Mouse (Mus musculus): ENCODE results near the gene Gltpd2. TPM values are rescaled to one million over a fixed set of nuclear protein-coding genes. Genes with fewer than 3 reads are reported as not detected.
"Not testable (repeated sequence)": the region's sequence is repeated elsewhere in the genome, so short reads cannot be mapped to it uniquely, and the experiment has no call there.

Gene Gltpd2
- polyA plus RNA-seq (2014; fragmentation: Nextera tagmentation; extraction: Ambion mirVana) = 0.46 and 0.83 TPM in 2 replicates

GRCm38 (mm10) chr11:70518923-70519322 is at the start of gene Gltpd2:
Gene Gltpd2 (plus strand): TSS chr11:70519196.
- Histone ChIP-seq H3K4me1 (replicated peaks; ENCODE audit: control insufficient read depth, insufficient read depth, low read length) (peaks cover 10% of the 10 kb centered on the region; the same call in 1 of the 2 replicates), H3K36me3 (ENCODE audit: control insufficient read depth, insufficient read depth, low read length) (no peaks in the 10 kb centered on the region), H3K9me3 (ENCODE audit: control insufficient read depth, low read length) (no peaks in the 10 kb centered on the region), H3K4me2 (ENCODE audit: low read length) (peak within 1 kb of the TSS; percentile 53), H3K9ac (ENCODE audit: low read length) (peak within 1 kb of the TSS; percentile 64), H3K27me3 (replicated peaks; ENCODE audit: control insufficient read depth, insufficient read depth, low read length) (no peaks in the 10 kb centered on the region), H3K4me3 (ENCODE audit: low read depth, low read length) (peak within 1 kb of the TSS; percentile 31), H3K27ac (ENCODE audit: low read depth) (peak within 1 kb of the TSS; percentile 78)
- 71% methylated on average over 10 of the region's 10 CpGs for WGBS
- ATAC-seq (replicated peaks; ENCODE audit: low FRiP score, low TSS enrichment, low read depth) (no peak), DNase-seq (ENCODE audit: low spot score) (no peak)

- WGBS = 92% methylated on average over 3 of the region's 3 CpGs
- DNase-seq (ENCODE audit: low spot score) (no peak), ATAC-seq (replicated peaks; ENCODE audit: low FRiP score, low TSS enrichment, low read depth) (no peak)
- no peak overlapping the region for H3K4me2 ChIP-seq (ENCODE audit: low read length)
- H3K4me3 ChIP-seq (ENCODE audit: low read depth, low read length) = no peak overlapping the region
- no peak overlapping the region for H3K27ac ChIP-seq (ENCODE audit: low read depth)
- H3K4me1 ChIP-seq (replicated peaks; ENCODE audit: control insufficient read depth, insufficient read depth, low read length) = peaks cover 14% of the 10 kb centered on the region
- H3K36me3 ChIP-seq (ENCODE audit: control insufficient read depth, insufficient read depth, low read length) = no peaks in the 10 kb centered on the region
- no peak overlapping the region for H3K9ac ChIP-seq (ENCODE audit: low read length)
- H3K27me3 ChIP-seq (replicated peaks; ENCODE audit: control insufficient read depth, insufficient read depth, low read length) = peaks cover 12% of the 10 kb centered on the region
- no peaks in the 10 kb centered on the region for H3K9me3 ChIP-seq (ENCODE audit: control insufficient read depth, low read length)
Measured at GRCm38 (mm10) chr11:70469764-70470163, 49.2 kb upstream of the Gltpd2 start.

GRCm38 (mm10) chr11:70472716-70473115 is 46.3 kb upstream of the Gltpd2 start:
- Histone ChIP-seq H3K27ac (ENCODE audit: low read depth) (no peak overlapping the region), H3K36me3 (ENCODE audit: control insufficient read depth, insufficient read depth, low read length) (no peaks in the 10 kb centered on the region), H3K9me3 (ENCODE audit: control insufficient read depth, low read length) (no peaks in the 10 kb centered on the region), H3K4me1 (replicated peaks; ENCODE audit: control insufficient read depth, insufficient read depth, low read length) (no peaks in the 10 kb centered on the region), H3K4me3 (ENCODE audit: low read depth, low read length) (no peak overlapping the region), H3K4me2 (ENCODE audit: low read length) (no peak overlapping the region), H3K9ac (ENCODE audit: low read length) (no peak overlapping the region), H3K27me3 (replicated peaks; ENCODE audit: control insufficient read depth, insufficient read depth, low read length) (no peaks in the 10 kb centered on the region)
- DNase-seq (ENCODE audit: low spot score) (no peak), ATAC-seq (replicated peaks; ENCODE audit: low FRiP score, low TSS enrichment, low read depth) (no peak)

DNA sequence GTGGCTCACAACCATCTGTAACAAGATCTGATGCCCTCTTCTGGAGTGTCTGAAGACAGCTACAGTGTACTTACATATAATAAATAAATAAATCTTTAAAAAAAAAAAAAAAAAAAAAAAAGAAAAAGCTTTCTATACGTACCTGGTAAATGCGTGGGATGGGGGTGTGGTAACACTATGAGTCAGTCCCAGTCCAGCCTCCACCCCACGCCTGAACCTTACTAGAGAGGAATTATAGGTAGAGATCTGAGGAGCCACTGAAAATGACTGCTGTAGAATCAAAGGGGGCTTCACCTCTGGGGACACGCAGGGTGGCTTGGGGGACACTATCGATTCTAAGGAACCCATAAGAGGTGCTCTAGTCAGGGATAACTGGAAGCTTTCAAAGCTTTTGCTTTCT is 45.7 kb upstream of the Gltpd2 start:
- H3K9me3 ChIP-seq (ENCODE audit: control insufficient read depth, low read length); H3K27ac ChIP-seq (ENCODE audit: low read depth); DNase-seq (ENCODE audit: low spot score); ATAC-seq (replicated peaks; ENCODE audit: low FRiP score, low TSS enrichment, low read depth); H3K4me1 ChIP-seq (replicated peaks; ENCODE audit: control insufficient read depth, insufficient read depth, low read length); H3K4me2 ChIP-seq (ENCODE audit: low read length); H3K36me3 ChIP-seq (ENCODE audit: control insufficient read depth, insufficient read depth, low read length); H3K4me3 ChIP-seq (ENCODE audit: low read depth, low read length); H3K9ac ChIP-seq (ENCODE audit: low read length); H3K27me3 ChIP-seq (replicated peaks; ENCODE audit: control insufficient read depth, insufficient read depth, low read length): not testable (repeated sequence)
- WGBS = 82% methylated on average over 5 of the region's 5 CpGs

- ATAC-seq (replicated peaks; ENCODE audit: low FRiP score, low TSS enrichment, low read depth) = no peak
- Histone ChIP-seq H3K27ac (ENCODE audit: low read depth) (no peak overlapping the region), H3K4me2 (ENCODE audit: low read length) (no peak overlapping the region), H3K36me3 (ENCODE audit: control insufficient read depth, insufficient read depth, low read length) (no peaks in the 10 kb centered on the region), H3K27me3 (replicated peaks; ENCODE audit: control insufficient read depth, insufficient read depth, low read length) (no peaks in the 10 kb centered on the region), H3K4me1 (replicated peaks; ENCODE audit: control insufficient read depth, insufficient read depth, low read length) (no peaks in the 10 kb centered on the region), H3K9ac (ENCODE audit: low read length) (no peak overlapping the region), H3K4me3 (ENCODE audit: low read depth, low read length) (no peak overlapping the region), H3K9me3 (ENCODE audit: control insufficient read depth, low read length) (no peaks in the 10 kb centered on the region)
- 55% methylated on average over 12 of the region's 12 CpGs for WGBS
- DNase-seq (ENCODE audit: low spot score) = no peak
Measured at GRCm38 (mm10) chr11:70474872-70475534, 44.0 kb upstream of the Gltpd2 start.

- H3K27me3 ChIP-seq (replicated peaks; ENCODE audit: control insufficient read depth, insufficient read depth, low read length) = no peaks in the 10 kb centered on the region
- DNase-seq (ENCODE audit: low spot score) (no peak), ATAC-seq (replicated peaks; ENCODE audit: low FRiP score, low TSS enrichment, low read depth) (no peak)
- WGBS = 62% methylated on average over 2 of the region's 2 CpGs
- H3K36me3 ChIP-seq (ENCODE audit: control insufficient read depth, insufficient read depth, low read length) = no peaks in the 10 kb centered on the region
- no peak overlapping the region for H3K4me3 ChIP-seq (ENCODE audit: low read depth, low read length)
- no peaks in the 10 kb centered on the region for H3K4me1 ChIP-seq (replicated peaks; ENCODE audit: control insufficient read depth, insufficient read depth, low read length)
- no peaks in the 10 kb centered on the region for H3K9me3 ChIP-seq (ENCODE audit: control insufficient read depth, low read length)
- H3K9ac ChIP-seq (ENCODE audit: low read length) = no peak overlapping the region
- no peak overlapping the region for H3K27ac ChIP-seq (ENCODE audit: low read depth)
- no peak overlapping the region for H3K4me2 ChIP-seq (ENCODE audit: low read length)
Measured at GRCm38 (mm10) chr11:70485498-70485897, 33.5 kb upstream of the Gltpd2 start.

- Histone ChIP-seq H3K9ac (ENCODE audit: low read length) (no peak overlapping the region), H3K27me3 (replicated peaks; ENCODE audit: control insufficient read depth, insufficient read depth, low read length) (no peaks in the 10 kb centered on the region), H3K9me3 (ENCODE audit: control insufficient read depth, low read length) (no peaks in the 10 kb centered on the region), H3K4me1 (replicated peaks; ENCODE audit: control insufficient read depth, insufficient read depth, low read length) (no peaks in the 10 kb centered on the region), H3K4me2 (ENCODE audit: low read length) (no peak overlapping the region), H3K27ac (ENCODE audit: low read depth) (no peak overlapping the region), H3K36me3 (ENCODE audit: control insufficient read depth, insufficient read depth, low read length) (no peaks in the 10 kb centered on the region), H3K4me3 (ENCODE audit: low read depth, low read length) (no peak overlapping the region)
- DNase-seq (ENCODE audit: low spot score) = no peak
- ATAC-seq (replicated peaks; ENCODE audit: low FRiP score, low TSS enrichment, low read depth) = no peak
- 46% methylated on average over 4 of the region's 4 CpGs for WGBS
Measured at GRCm38 (mm10) chr11:70487816-70488215, 31.2 kb upstream of the Gltpd2 start.

- 86% methylated on average over 3 of the region's 3 CpGs for WGBS
- Histone ChIP-seq H3K27me3 (replicated peaks; ENCODE audit: control insufficient read depth, insufficient read depth, low read length) (no peaks in the 10 kb centered on the region), H3K4me1 (replicated peaks; ENCODE audit: control insufficient read depth, insufficient read depth, low read length) (no peaks in the 10 kb centered on the region), H3K9me3 (ENCODE audit: control insufficient read depth, low read length) (no peaks in the 10 kb centered on the region), H3K36me3 (ENCODE audit: control insufficient read depth, insufficient read depth, low read length) (no peaks in the 10 kb centered on the region), H3K4me3 (ENCODE audit: low read depth, low read length) (no peak overlapping the region), H3K9ac (ENCODE audit: low read length) (no peak overlapping the region), H3K27ac (ENCODE audit: low read depth) (no peak overlapping the region), H3K4me2 (ENCODE audit: low read length) (no peak overlapping the region)
- no peak for DNase-seq (ENCODE audit: low spot score)
- ATAC-seq (replicated peaks; ENCODE audit: low FRiP score, low TSS enrichment, low read depth) = no peak
Measured at GRCm38 (mm10) chr11:70489138-70489537, 29.9 kb upstream of the Gltpd2 start.

DNA sequence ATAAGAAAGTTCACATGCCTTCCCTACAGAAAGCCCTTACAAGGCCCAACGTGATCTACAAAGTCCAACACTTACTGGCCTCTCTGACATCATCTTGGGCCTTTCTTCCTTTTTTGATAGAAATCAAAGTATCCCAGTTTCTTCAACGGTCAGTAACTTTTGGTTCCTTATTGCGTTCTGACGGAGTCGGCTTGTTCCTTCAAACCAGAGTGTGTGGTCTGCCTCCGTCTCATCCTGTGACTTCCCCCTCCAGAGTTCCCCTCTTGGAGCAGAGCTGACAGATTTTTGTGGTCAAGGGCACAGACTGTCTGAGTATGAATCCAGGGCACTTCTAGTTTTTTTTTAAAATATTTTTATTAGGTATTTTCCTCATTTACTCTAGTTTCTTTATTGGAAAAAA is 29.3 kb upstream of the Gltpd2 start:
- no peak overlapping the region for H3K4me2 ChIP-seq (ENCODE audit: low read length)
- no peak for ATAC-seq (replicated peaks; ENCODE audit: low FRiP score, low TSS enrichment, low read depth)

More for the DNA sequence above, 29.3 kb upstream of the Gltpd2 start:
- Histone ChIP-seq H3K4me1 (replicated peaks; ENCODE audit: control insufficient read depth, insufficient read depth, low read length) (no peaks in the 10 kb centered on the region), H3K36me3 (ENCODE audit: control insufficient read depth, insufficient read depth, low read length) (no peaks in the 10 kb centered on the region), H3K9me3 (ENCODE audit: control insufficient read depth, low read length) (no peaks in the 10 kb centered on the region), H3K4me3 (ENCODE audit: low read depth, low read length) (no peak overlapping the region), H3K9ac (ENCODE audit: low read length) (no peak overlapping the region), H3K27me3 (replicated peaks; ENCODE audit: control insufficient read depth, insufficient read depth, low read length) (no peaks in the 10 kb centered on the region), H3K27ac (ENCODE audit: low read depth) (no peak overlapping the region)
- WGBS = 89% methylated on average over 6 of the region's 6 CpGs
- DNase-seq (ENCODE audit: low spot score) = no peak
